Mouse (Mus musculus): ENCODE measurements around the gene Ilk. TPM values are rescaled to one million over a fixed set of nuclear protein-coding genes. Genes with fewer than 3 reads are reported as not detected.
"Not testable (repeated sequence)": the region's sequence is repeated elsewhere in the genome, so short reads cannot be mapped to it uniquely, and the experiment has no call there.

The Ilk gene
- total and polyA plus RNA-seq, 3 experiments, result 48.3 to 76.9 TPM; not detected in 1

- not testable (repeated sequence) for H3K9me3 ChIP-seq (replicated peaks; ENCODE audit: insufficient read depth, low read length); H3K27ac ChIP-seq (ENCODE audit: control insufficient read depth, low read depth, low read length); H3K27me3 ChIP-seq (ENCODE audit: control insufficient read depth in 1 of 2, insufficient read depth in 2 of 2, low read length in 2 of 2); DNase-seq (ENCODE audit: low read depth, low spot score)
- Histone ChIP-seq H3K36me3 (ENCODE audit: control insufficient read depth in 1 of 2, insufficient read depth in 2 of 2, low read length in 2 of 2) (peaks cover 4 to 24% of the 10 kb centered on the region in 2 experiments; a peak in 3 of 4 replicates), H3K79me2 (ENCODE audit: control insufficient read depth, insufficient read depth, low read length, poor library complexity) (peaks cover 15% of the 10 kb centered on the region), H3K9ac (ENCODE audit: control insufficient read depth, low read depth, low read length, poor library complexity, severe bottlenecking) (peak overlapping the region; percentile 97), H3K4me1 (ENCODE audit: control insufficient read depth in 1 of 2, insufficient read depth in 2 of 2, low read length in 2 of 2) (peaks cover 11 to 19% of the 10 kb centered on the region in 2 experiments), H3K4me3 (ENCODE audit: control insufficient read depth in 1 of 2, insufficient read depth in 1 of 2, low read depth in 2 of 2, low read length in 2 of 2) (peak overlapping the region in 1 of 2 experiments; percentile 92; a peak in 1 of 4 replicates)
- TF ChIP-seq ZMIZ1 (IDR thresholded peaks at IDR 0.05; ENCODE audit: low read depth, low read length), result peak; percentile 50; the same call in 1 of the 2 replicates
Measured at GRCm38 (mm10) chr7:105742539-105743215, 6.3 kb downstream of the Ilk start.

DNA sequence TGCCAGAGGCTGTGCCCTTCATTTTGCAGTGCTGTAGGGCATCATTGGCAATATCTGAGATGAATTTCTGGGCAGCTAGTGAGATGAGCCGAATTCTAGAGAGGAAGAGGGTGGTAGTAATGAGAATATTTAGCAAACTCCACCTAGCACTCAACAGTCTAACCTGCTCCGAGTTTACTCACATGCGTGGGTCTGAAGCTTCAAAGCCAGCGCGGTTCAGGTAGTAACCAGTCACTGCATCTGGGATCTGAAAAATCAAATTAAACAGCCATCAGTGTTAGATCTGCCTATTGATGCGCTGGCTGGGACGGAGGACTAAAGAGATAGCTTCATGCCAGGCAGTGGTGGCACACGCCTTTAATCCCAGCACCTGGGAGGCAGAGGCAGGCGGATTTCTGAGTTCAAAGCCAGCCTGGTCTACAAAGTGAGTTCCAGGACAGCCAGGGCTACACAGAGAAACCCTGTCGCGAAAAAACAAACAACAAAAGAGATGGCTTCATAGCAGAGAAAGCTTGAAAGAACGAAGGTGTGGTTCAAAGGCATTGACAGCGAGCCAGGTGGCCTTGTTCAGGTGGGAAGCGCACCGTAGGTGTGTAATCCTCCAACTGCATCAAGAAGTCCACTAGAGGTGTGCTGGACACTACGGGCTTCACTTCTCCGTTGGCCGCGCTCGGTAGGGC is 7.0 kb downstream of the Ilk start:
- H3K9me3 ChIP-seq (replicated peaks; ENCODE audit: insufficient read depth, low read length), result not testable (repeated sequence)
- DNase-seq (ENCODE audit: low read depth, low spot score), result peak; percentile 29

GRCm38 (mm10) chr7:105743926-105744590 is 7.7 kb downstream of the Ilk start, which contains the start of gene Taf10:
Gene Taf10 (minus strand): TSS chr7:105744361.
- Histone ChIP-seq H3K79me2 (ENCODE audit: control insufficient read depth, insufficient read depth, low read length, poor library complexity) (peaks cover 14% of the 10 kb centered on the region), H3K4me1 (ENCODE audit: control insufficient read depth in 1 of 2, insufficient read depth in 2 of 2, low read length in 2 of 2) (peaks cover 3 to 14% of the 10 kb centered on the region in 2 experiments), H3K27me3 (ENCODE audit: control insufficient read depth in 1 of 2, insufficient read depth in 2 of 2, low read length in 2 of 2) (no peaks in the 10 kb centered on the region), H3K9ac (ENCODE audit: control insufficient read depth, low read depth, low read length, poor library complexity, severe bottlenecking) (peak within 1 kb of the TSS; percentile 97), H3K27ac (ENCODE audit: control insufficient read depth, low read depth, low read length) (peak within 1 kb of the TSS; percentile 85), H3K9me3 (replicated peaks; ENCODE audit: insufficient read depth, low read length) (no peaks in the 10 kb centered on the region), H3K36me3 (ENCODE audit: control insufficient read depth in 1 of 2, insufficient read depth in 2 of 2, low read length in 2 of 2) (peaks cover 4 to 14% of the 10 kb centered on the region in 2 experiments; a peak in 3 of 4 replicates), H3K4me3 (ENCODE audit: control insufficient read depth in 1 of 2, insufficient read depth in 1 of 2, low read depth in 2 of 2, low read length in 2 of 2) (peak within 1 kb of the TSS; percentile 90 to 92)
- peak; percentile 96 for DNase-seq (ENCODE audit: low read depth, low spot score)
- TF ChIP-seq MXI1 (IDR thresholded peaks at IDR 0.05; ENCODE audit: low read depth, low read length) (peak; percentile 91), UBTF (IDR thresholded peaks at IDR 0.05; ENCODE audit: borderline replicate concordance, insufficient read depth, low read depth, low read length) (no peak), ZMIZ1 (IDR thresholded peaks at IDR 0.05; ENCODE audit: low read depth, low read length) (peak; percentile 79; the same call in 1 of the 2 replicates), HCFC1 (IDR thresholded peaks at IDR 0.05; ENCODE audit: low read depth, low read length) (peak; percentile 85), TAL1 (IDR thresholded peaks at IDR 0.05; ENCODE audit: low read length) (no peak), KAT2A (conservative IDR thresholded peaks at IDR 0.05; ENCODE audit: low read depth, low read length) (no peak; the same call in 1 of the 2 replicates), BHLHE40 (IDR thresholded peaks at IDR 0.05; ENCODE audit: borderline replicate concordance, low read depth, low read length) (no peak), SIN3A (IDR thresholded peaks at IDR 0.05; ENCODE audit: low read length) (peak; percentile 83; the same call in 1 of the 2 replicates), MEF2A (IDR thresholded peaks at IDR 0.05; ENCODE audit: extremely low read depth, insufficient replicate concordance, low read depth, low read length, poor library complexity, severe bottlenecking) (no peak), GATA1 (IDR thresholded peaks at IDR 0.05; ENCODE audit: low read depth, low read length) (0 out of 2 replicates have a peak, but pooled peaks have one; percentile 4), RAD21 (IDR thresholded peaks at IDR 0.05; ENCODE audit: low read depth, low read length) (peak; percentile 34), RCOR1 (IDR thresholded peaks at IDR 0.05; ENCODE audit: low read depth, low read length) (0 out of 2 replicates have a peak, but pooled peaks have one; percentile 11), E2F4 (IDR thresholded peaks at IDR 0.05; ENCODE audit: borderline replicate concordance, low read depth, low read length) (no peak), ELF1 (IDR thresholded peaks at IDR 0.05; ENCODE audit: low read depth, low read length) (peak; percentile 95), GABPA (IDR thresholded peaks at IDR 0.05; ENCODE audit: low read depth, low read length) (no peak), POLR2A (IDR thresholded peaks at IDR 0.05; ENCODE audit: control insufficient read depth in 1 of 2, insufficient read depth in 1 of 2, low read depth in 1 of 2, low read length in 2 of 2, poor library complexity in 1 of 2) (peak; percentile 87 to 88; a peak in 3 of 4 replicates), NELFE (IDR thresholded peaks at IDR 0.05; ENCODE audit: low read depth, low read length) (peak; percentile 84), CHD2 (IDR thresholded peaks at IDR 0.05; ENCODE audit: low read length) (no peak), MYB (IDR thresholded peaks at IDR 0.05; ENCODE audit: low read depth, low read length) (no peak), SMC3 (IDR thresholded peaks at IDR 0.05; ENCODE audit: low read depth, low read length) (peak; percentile 32; the same call in 1 of the 2 replicates), POLR2AphosphoS2 (IDR thresholded peaks at IDR 0.05; ENCODE audit: low read length) (no peak; the same call in 1 of the 2 replicates)

More for the DNA sequence above, 7.0 kb downstream of the Ilk start:
- H3K79me2 ChIP-seq (ENCODE audit: control insufficient read depth, insufficient read depth, low read length, poor library complexity), result peaks cover 14% of the 10 kb centered on the region
- peaks cover 9 to 19% of the 10 kb centered on the region in 2 experiments for H3K4me1 ChIP-seq (ENCODE audit: control insufficient read depth in 1 of 2, insufficient read depth in 2 of 2, low read length in 2 of 2)
- H3K9ac ChIP-seq (ENCODE audit: control insufficient read depth, low read depth, low read length, poor library complexity, severe bottlenecking), result peak overlapping the region; percentile 97
- H3K36me3 ChIP-seq (ENCODE audit: control insufficient read depth in 1 of 2, insufficient read depth in 2 of 2, low read length in 2 of 2), result peaks cover 4 to 20% of the 10 kb centered on the region in 2 experiments; a peak in 3 of 4 replicates
- peak overlapping the region; percentile 90 to 92 for H3K4me3 ChIP-seq (ENCODE audit: control insufficient read depth in 1 of 2, insufficient read depth in 1 of 2, low read depth in 2 of 2, low read length in 2 of 2)
- peak overlapping the region; percentile 59 for H3K27ac ChIP-seq (ENCODE audit: control insufficient read depth, low read depth, low read length)
- H3K27me3 ChIP-seq (ENCODE audit: control insufficient read depth in 1 of 2, insufficient read depth in 2 of 2, low read length in 2 of 2), result not testable (repeated sequence)

Measured in MEL (cell line).